Mouse (Mus musculus) bone marrow macrophage, adult 2 months (primary cell): ENCODE results near the gene Rpl13.

Experiments
- CTCF ChIP-seq: IDR thresholded peaks from 2 replicates; pipeline ENCODE4 v1.5.1; 2012; ENCODE audit warnings: low read depth, mild to moderate bottlenecking, low read length, moderate library complexity
- POLR2A ChIP-seq: IDR thresholded peaks from 2 replicates; pipeline ENCODE4 v1.6.1; 2012; ENCODE audit warnings: mild to moderate bottlenecking, low read depth, low read length, borderline replicate concordance

DNA sequence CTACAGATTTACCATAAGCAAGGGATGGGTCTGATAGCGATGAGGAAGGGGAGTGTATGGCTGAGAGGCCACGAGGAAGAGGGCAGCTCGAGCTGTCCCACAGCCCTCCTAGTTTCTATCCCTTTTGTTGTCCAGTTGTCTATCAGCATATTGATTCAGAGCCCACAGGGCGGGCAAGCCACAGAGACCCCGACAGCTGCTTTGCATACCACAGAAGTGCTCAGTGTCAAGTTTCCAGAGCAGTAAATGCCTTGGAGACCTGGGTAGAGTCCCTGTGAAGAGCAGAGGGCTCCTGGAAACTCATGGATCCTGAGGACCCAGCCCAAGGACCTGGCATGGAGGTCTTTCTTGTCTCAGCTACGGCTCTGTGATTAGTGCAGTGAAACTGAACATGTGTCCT lies 19.2 kb upstream of the Rpl13 start:
- TF ChIP-seq CTCF, result no peak
- no peak for TF ChIP-seq POLR2A
